Mouse (Mus musculus) cerebellum, adult 8-10 months (tissue): ENCODE measurements around the gene Gm5580.
"Not testable (repeated sequence)": the region's sequence is repeated elsewhere in the genome, so short reads cannot be mapped to it uniquely, and the experiment has no call there.

Source experiments
- DNase-seq: peaks from one replicate; pipeline ENCODE4 v3.0.0; 2022

The Gm5580 gene

GRCm38 (mm10) chr6:116550841-116551240 lies at the start of gene Gm5580:
Gene Gm5580 (plus strand): TSS chr6:116551141.
- DNase-seq: not testable (repeated sequence)

- not testable (repeated sequence) for DNase-seq
Observed at GRCm38 (mm10) chr6:116506302-116507003, 44.5 kb upstream of the Gm5580 start, which contains the start of gene Olfr212. Gene Olfr212 (plus strand): TSS chr6:116506516.

- no peak for DNase-seq
Observed at GRCm38 (mm10) chr6:116514832-116515231, 36.1 kb upstream of the Gm5580 start.

GRCm38 (mm10) chr6:116538156-116538555 lies 12.8 kb upstream of the Gm5580 start, which contains the start of gene Olfr213:
Gene Olfr213 (plus strand): TSS chr6:116538456.
- DNase-seq: no peak

- no peak for DNase-seq
Observed at GRCm38 (mm10) chr6:116542500-116542899, 8.4 kb upstream of the Gm5580 start.

GRCm38 (mm10) chr6:116553935-116554334 lies 3.0 kb downstream of the Gm5580 start, which contains the start of gene Olfr214:
Gene Olfr214 (plus strand): TSS chr6:116554235.
- DNase-seq: no peak

- no peak for DNase-seq
Observed at GRCm38 (mm10) chr6:116554952-116555351, 4.0 kb downstream of the Gm5580 start.

- peak; percentile 29 for DNase-seq
Observed at GRCm38 (mm10) chr6:116569834-116570233, 18.9 kb downstream of the Gm5580 start.

- no peak for DNase-seq
Observed at GRCm38 (mm10) chr6:116584095-116584494, 33.2 kb downstream of the Gm5580 start, which contains the start of gene Olfr215. Gene Olfr215 (minus strand): TSS chr6:116584195.

- DNase-seq: not testable (repeated sequence)
Observed at GRCm38 (mm10) chr6:116600969-116601368, 50.0 kb downstream of the Gm5580 start.
